Mouse (Mus musculus) midbrain, embryonic 13.5 days (tissue): ENCODE data around the gene Dock9. TPM values are rescaled to one million over a fixed set of nuclear protein-coding genes. Genes with fewer than 3 reads are reported as not detected.
"Not testable (repeated sequence)": the region's sequence is repeated elsewhere in the genome, so short reads cannot be mapped to it uniquely, and the experiment has no call there.

Source experiments
- ATAC-seq: fragments of 200-750 bp; cut with Nextera tagmentation; 2 replicates; pipeline ENCODE4 v1.8.0; 2017; ENCODE audit warnings: mild to moderate bottlenecking, moderate TSS enrichment, moderate library complexity
- H3K27ac ChIP-seq: fragments of 300-500 bp; sonication (generic); 2 replicates; pipeline ENCODE4 v1.5.1; 2015; ENCODE audit warnings: inconsistent platforms, mild to moderate bottlenecking, moderate library complexity
- H3K27me3 ChIP-seq: fragments of 300-500 bp; sonication (generic); 2 replicates; pipeline ENCODE4 v1.6.1; 2015; ENCODE audit warnings: mild to moderate bottlenecking, inconsistent platforms
- H3K36me3 ChIP-seq: fragments of 300-500 bp; sonication (generic); 2 replicates; pipeline ENCODE4 v1.6.1; 2015; ENCODE audit warnings: mild to moderate bottlenecking, inconsistent platforms
- H3K4me1 ChIP-seq: fragments of 300-500 bp; sonication (generic); replicated peaks from 2 replicates; pipeline ENCODE4 v1.6.1; 2015; ENCODE audit warnings: inconsistent platforms
- H3K4me2 ChIP-seq: fragments of 300-500 bp; sonication (generic); replicated peaks from 2 replicates; pipeline ENCODE4 v1.6.1; 2015; ENCODE audit warnings: moderate library complexity, mild to moderate bottlenecking, inconsistent platforms
- H3K4me3 ChIP-seq: fragments of 300-500 bp; sonication (generic); replicated peaks from 2 replicates; pipeline ENCODE4 v1.5.1; 2015; ENCODE audit warnings: mild to moderate bottlenecking, inconsistent platforms
- H3K9ac ChIP-seq: fragments of 300-500 bp; sonication (generic); replicated peaks from 2 replicates; pipeline ENCODE4 v1.6.1; 2015; ENCODE audit warnings: mild to moderate bottlenecking, inconsistent platforms
- H3K9me3 ChIP-seq: fragments of 300-500 bp; sonication (generic); 2 replicates; pipeline ENCODE4 v1.6.1; 2016; ENCODE audit warnings: mild to moderate bottlenecking, inconsistent platforms
- WGBS: fragments of 180-500 bp; shearing (Covaris S2); methylation state at CpG from one replicate; pipeline ENCODE4 v1.1.7; 2015; 5-methylcytosine and 5-hydroxymethylcytosine counted together
- polyA plus RNA-seq: library from polyadenylated mRNA; unstranded; fragments of >200 nt; fragmentation: Nextera tagmentation; extraction: Ambion mirVana; gene quantifications from 2 replicates; pipeline ENCODE4 v1.2.1, GENCODE M21; 2015

Dock9 gene
- polyA plus RNA-seq, 1 experiment from 2014 or later: 5.5 TPM

GRCm38 (mm10) chr14:121653241-121653640 is 144.4 kb downstream of the Dock9 start:
- no peak overlapping the region for H3K4me2 ChIP-seq
- no peaks in the 10 kb centered on the region for H3K27me3 ChIP-seq
- H3K9me3 ChIP-seq: no peaks in the 10 kb centered on the region
- H3K36me3 ChIP-seq: no peaks in the 10 kb centered on the region; the same call in 1 of the 2 replicates
- no peaks in the 10 kb centered on the region for H3K4me1 ChIP-seq
- H3K9ac ChIP-seq: no peak overlapping the region
- 89% methylated on average over 7 of the region's 7 CpGs for WGBS
- ATAC-seq: no peak
- no peak overlapping the region for H3K27ac ChIP-seq
- H3K4me3 ChIP-seq: no peak overlapping the region

DNA sequence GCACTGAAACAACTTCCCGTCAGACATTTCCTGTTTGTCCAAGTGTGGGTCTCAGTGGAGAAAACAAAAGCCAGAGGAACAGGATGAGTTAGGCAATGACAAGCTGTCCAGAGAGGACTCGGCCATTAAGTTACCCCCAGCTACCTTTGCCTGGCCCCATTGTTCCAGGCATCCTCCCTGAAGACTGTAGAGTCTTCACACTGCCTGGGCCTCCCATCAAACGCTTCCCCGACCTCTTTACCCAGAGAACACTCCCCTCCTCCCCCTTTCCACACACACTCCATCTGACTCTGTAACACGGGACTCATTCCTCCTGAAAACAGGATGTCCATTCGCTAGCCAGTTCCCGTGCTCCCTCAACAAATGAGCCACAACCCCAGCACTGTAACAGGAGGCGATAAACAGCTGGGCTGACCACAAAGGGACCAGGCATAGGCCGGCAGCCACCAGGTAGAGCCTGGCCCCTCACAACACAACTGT is 149.0 kb downstream of the Dock9 start:
- H3K36me3 ChIP-seq: no peaks in the 10 kb centered on the region; the same call in 1 of the 2 replicates
- H3K9me3 ChIP-seq: no peaks in the 10 kb centered on the region
- H3K27me3 ChIP-seq: no peaks in the 10 kb centered on the region
- ATAC-seq: no peak
- H3K27ac ChIP-seq: no peak overlapping the region
- 70% methylated on average over 9 of the region's 9 CpGs for WGBS
- H3K4me2 ChIP-seq: no peak overlapping the region
- no peaks in the 10 kb centered on the region for H3K4me1 ChIP-seq
- no peak overlapping the region for H3K4me3 ChIP-seq
- H3K9ac ChIP-seq: no peak overlapping the region

DNA sequence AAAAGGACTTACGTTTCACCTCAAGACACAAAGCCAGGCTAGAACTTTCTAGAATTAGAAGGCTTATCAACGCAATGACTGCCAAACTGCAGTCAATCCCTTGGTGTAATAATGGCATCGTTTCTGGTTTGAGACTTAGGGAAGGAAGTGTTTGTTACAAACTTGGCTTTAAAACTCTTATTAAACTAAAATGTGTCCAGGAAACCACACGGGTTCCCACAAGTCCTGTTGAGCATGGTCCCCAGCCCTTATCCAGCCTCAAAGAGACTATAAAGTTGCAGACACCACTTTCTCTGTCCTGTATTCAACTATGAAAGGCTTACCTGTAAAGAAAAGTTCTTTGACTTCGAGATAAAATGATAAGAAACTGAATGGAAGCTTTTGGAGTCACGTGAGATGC is 149.9 kb downstream of the Dock9 start:
- WGBS: 91% methylated on average over 6 of the region's 6 CpGs
- ATAC-seq: no peak
- no peak overlapping the region for H3K4me2 ChIP-seq

GRCm38 (mm10) chr14:121646617-121647016 is 151.0 kb downstream of the Dock9 start:
- no peak overlapping the region for H3K4me2 ChIP-seq
- H3K9me3 ChIP-seq: no peaks in the 10 kb centered on the region
- H3K36me3 ChIP-seq: no peaks in the 10 kb centered on the region
- H3K27me3 ChIP-seq: no peaks in the 10 kb centered on the region
- no peak for ATAC-seq
- H3K27ac ChIP-seq: no peak overlapping the region
- H3K9ac ChIP-seq: no peak overlapping the region
- 87% methylated on average over 10 of the region's 10 CpGs for WGBS
- no peaks in the 10 kb centered on the region for H3K4me1 ChIP-seq
- H3K4me3 ChIP-seq: no peak overlapping the region

More for the DNA sequence above, 149.9 kb downstream of the Dock9 start:
- no peaks in the 10 kb centered on the region; the same call in 1 of the 2 replicates for H3K36me3 ChIP-seq
- no peak overlapping the region for H3K27ac ChIP-seq
- H3K9ac ChIP-seq: no peak overlapping the region
- no peaks in the 10 kb centered on the region for H3K27me3 ChIP-seq
- H3K4me1 ChIP-seq: no peaks in the 10 kb centered on the region
- no peaks in the 10 kb centered on the region for H3K9me3 ChIP-seq
- H3K4me3 ChIP-seq: no peak overlapping the region

- no peak for ATAC-seq
- H3K4me1 ChIP-seq: no peaks in the 10 kb centered on the region
- 82% methylated on average over 2 of the region's 2 CpGs for WGBS
Observed at GRCm38 (mm10) chr14:121644302-121644701, 153.3 kb downstream of the Dock9 start.

DNA sequence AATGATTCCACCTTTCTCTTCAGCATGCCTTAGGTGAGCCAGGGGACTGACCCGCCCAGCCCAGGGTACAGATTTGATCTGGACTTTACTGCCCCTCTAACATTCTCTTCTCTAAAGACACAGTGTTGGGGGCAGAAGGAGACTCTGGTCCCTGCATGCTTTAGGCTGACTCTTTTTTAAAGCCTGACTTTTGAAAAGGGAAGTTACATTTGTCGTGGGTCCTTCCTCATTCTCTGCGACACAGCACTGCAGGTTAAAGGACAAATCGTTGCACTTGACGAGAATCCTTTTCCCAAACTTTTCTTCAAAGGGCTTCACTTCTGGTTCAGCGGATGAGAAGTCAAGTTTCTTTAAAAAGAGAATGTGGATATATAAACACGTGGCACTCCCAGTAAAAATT is 156.4 kb downstream of the Dock9 start:
- H3K9ac ChIP-seq: no peak overlapping the region
- 88% methylated on average over 7 of the region's 7 CpGs for WGBS
- no peak for ATAC-seq

More at GRCm38 (mm10) chr14:121644302-121644701, 153.3 kb downstream of the Dock9 start:
- H3K36me3 ChIP-seq: peaks cover under 1% of the 10 kb centered on the region; the same call in 1 of the 2 replicates
- H3K9me3 ChIP-seq: no peaks in the 10 kb centered on the region
- no peaks in the 10 kb centered on the region for H3K27me3 ChIP-seq
- H3K4me2 ChIP-seq: no peak overlapping the region
- no peak overlapping the region for H3K4me3 ChIP-seq
- no peak overlapping the region for H3K27ac ChIP-seq
- H3K9ac ChIP-seq: no peak overlapping the region

DNA sequence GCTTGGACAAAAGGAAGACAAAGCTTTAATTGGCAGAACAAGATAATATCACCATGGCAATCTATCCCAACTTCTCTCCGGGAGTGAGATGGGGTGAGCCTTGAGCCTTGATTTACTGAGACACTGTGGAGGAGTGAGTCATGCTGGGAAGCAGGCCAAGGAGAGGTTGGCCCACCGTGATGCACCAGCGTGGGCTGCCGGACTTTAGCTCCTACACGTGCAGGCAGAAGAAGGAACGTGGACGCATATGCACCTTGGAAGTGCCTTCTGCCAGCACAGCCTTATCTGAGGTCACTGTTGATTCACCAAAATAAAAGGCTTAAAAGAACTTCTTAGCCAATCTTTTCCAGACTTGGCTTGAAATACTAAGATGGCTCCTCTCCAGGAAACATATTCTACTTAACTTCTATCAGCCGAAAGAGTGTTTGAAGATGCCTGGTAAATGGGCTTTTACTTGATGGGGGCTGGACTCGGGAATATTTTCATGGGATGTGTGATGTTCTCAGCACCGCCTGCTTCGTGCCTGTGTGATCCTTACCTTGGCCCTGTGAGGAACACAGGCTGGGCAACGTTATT is 160.6 kb downstream of the Dock9 start:
- Histone ChIP-seq H3K4me1 (no peaks in the 10 kb centered on the region), H3K27me3 (no peaks in the 10 kb centered on the region), H3K9me3 (no peaks in the 10 kb centered on the region), H3K4me3 (no peak overlapping the region), H3K4me2 (no peak overlapping the region), H3K27ac (no peak overlapping the region), H3K9ac (no peak overlapping the region), H3K36me3 (peaks cover 9% of the 10 kb centered on the region)
- ATAC-seq: no peak
- 91% methylated on average over 12 of the region's 12 CpGs for WGBS

More for the DNA sequence above, 156.4 kb downstream of the Dock9 start:
- H3K27me3 ChIP-seq: no peaks in the 10 kb centered on the region
- H3K4me1 ChIP-seq: no peaks in the 10 kb centered on the region
- H3K27ac ChIP-seq: no peak overlapping the region
- H3K4me3 ChIP-seq: no peak overlapping the region
- no peak overlapping the region for H3K4me2 ChIP-seq
- peaks cover 9% of the 10 kb centered on the region for H3K36me3 ChIP-seq
- H3K9me3 ChIP-seq: no peaks in the 10 kb centered on the region

- Histone ChIP-seq H3K36me3 (peaks cover 9% of the 10 kb centered on the region), H3K4me2 (no peak overlapping the region), H3K4me1 (no peaks in the 10 kb centered on the region), H3K9me3 (no peaks in the 10 kb centered on the region), H3K27me3 (no peaks in the 10 kb centered on the region), H3K4me3 (no peak overlapping the region), H3K27ac (no peak overlapping the region), H3K9ac (no peak overlapping the region)
- ATAC-seq: no peak
- 93% methylated on average over 11 of the region's 11 CpGs for WGBS
Observed at GRCm38 (mm10) chr14:121634736-121635430, 162.8 kb downstream of the Dock9 start.

GRCm38 (mm10) chr14:121634093-121634735 is 163.4 kb downstream of the Dock9 start:
- 89% methylated on average over 14 of the region's 14 CpGs for WGBS
- Histone ChIP-seq H3K4me2 (no peak overlapping the region), H3K4me3 (no peak overlapping the region), H3K9ac (no peak overlapping the region), H3K9me3 (no peaks in the 10 kb centered on the region), H3K27me3 (no peaks in the 10 kb centered on the region), H3K4me1 (no peaks in the 10 kb centered on the region), H3K27ac (no peak overlapping the region), H3K36me3 (peaks cover 8% of the 10 kb centered on the region)
- ATAC-seq: no peak

GRCm38 (mm10) chr14:121631934-121632333 is 165.7 kb downstream of the Dock9 start:
- no peak overlapping the region for H3K27ac ChIP-seq
- H3K36me3 ChIP-seq: no peaks in the 10 kb centered on the region
- no peaks in the 10 kb centered on the region for H3K27me3 ChIP-seq
- H3K9ac ChIP-seq: no peak overlapping the region
- no peak for ATAC-seq
- 93% methylated on average over 8 of the region's 8 CpGs for WGBS
- no peaks in the 10 kb centered on the region for H3K9me3 ChIP-seq
- no peak overlapping the region for H3K4me3 ChIP-seq
- no peaks in the 10 kb centered on the region for H3K4me1 ChIP-seq
- H3K4me2 ChIP-seq: no peak overlapping the region

GRCm38 (mm10) chr14:121626741-121627140 is 170.9 kb downstream of the Dock9 start:
- Histone ChIP-seq H3K4me1 (no peaks in the 10 kb centered on the region), H3K9ac (no peak overlapping the region), H3K36me3 (0 out of 2 replicates have a peak, but pooled peaks cover 4% of the 10 kb centered on the region), H3K27ac (no peak overlapping the region), H3K4me3 (no peak overlapping the region), H3K9me3 (no peaks in the 10 kb centered on the region), H3K27me3 (no peaks in the 10 kb centered on the region), H3K4me2 (no peak overlapping the region)
- WGBS: 93% methylated on average over 12 of the region's 12 CpGs
- no peak for ATAC-seq

- not testable (repeated sequence) for H3K4me1 ChIP-seq, H3K4me3 ChIP-seq, H3K9me3 ChIP-seq, H3K36me3 ChIP-seq, H3K9ac ChIP-seq, ATAC-seq, H3K4me2 ChIP-seq, H3K27ac ChIP-seq, H3K27me3 ChIP-seq
- whole genome bisulfite sequencing: 95% methylated on average over 6 of the region's 6 CpGs
Observed at GRCm38 (mm10) chr14:121623996-121624542, 173.6 kb downstream of the Dock9 start.
